Mouse (Mus musculus) liver, embryonic 13.5 days (tissue): ENCODE data around the gene Usp22. TPM values are rescaled to one million over a fixed set of nuclear protein-coding genes. Genes with fewer than 3 reads are reported as not detected.

ENCODE experiments used
- ATAC-seq: fragments of 200-750 bp; cut with Nextera tagmentation; 2 replicates; pipeline ENCODE4 v1.8.0; 2017; ENCODE audit warnings: low read depth, mild to moderate bottlenecking, moderate number of reproducible peaks, moderate library complexity
- DNase-seq: peaks from one replicate; pipeline ENCODE4 v3.0.0; 2022
- H3K27ac ChIP-seq: fragments of 300-500 bp; sonication (generic); 2 replicates; pipeline ENCODE4 v1.5.1; 2015; ENCODE audit warnings: moderate library complexity, mild to moderate bottlenecking, inconsistent platforms
- H3K27me3 ChIP-seq: fragments of 300-500 bp; sonication (generic); 2 replicates; pipeline ENCODE4 v1.6.1; 2015; ENCODE audit warnings: mild to moderate bottlenecking, inconsistent platforms
- H3K36me3 ChIP-seq: fragments of 300-500 bp; sonication (generic); 2 replicates; pipeline ENCODE4 v1.6.1; 2015; ENCODE audit warnings: mild to moderate bottlenecking, inconsistent platforms
- H3K4me1 ChIP-seq: fragments of 300-500 bp; sonication (generic); replicated peaks from 2 replicates; pipeline ENCODE4 v1.6.1; 2015; ENCODE audit warnings: inconsistent platforms
- H3K4me2 ChIP-seq: fragments of 300-500 bp; sonication (generic); 2 replicates; pipeline ENCODE4 v1.6.1; 2015; ENCODE audit warnings: inconsistent platforms, mild to moderate bottlenecking, moderate library complexity
- H3K4me3 ChIP-seq: fragments of 300-500 bp; sonication (generic); replicated peaks from 2 replicates; pipeline ENCODE4 v1.5.1; 2015; ENCODE audit warnings: mild to moderate bottlenecking, inconsistent platforms
- H3K9ac ChIP-seq: fragments of 300-500 bp; sonication (generic); 2 replicates; pipeline ENCODE4 v1.6.1; 2015; ENCODE audit warnings: mild to moderate bottlenecking, inconsistent platforms
- H3K9me3 ChIP-seq: fragments of 300-500 bp; sonication (generic); replicated peaks from 2 replicates; pipeline ENCODE4 v1.6.1; 2016; ENCODE audit warnings: inconsistent platforms
- WGBS: fragments of 180-500 bp; shearing (Covaris S2); methylation state at CpG from one replicate; pipeline ENCODE4 v1.1.7; 2015; ENCODE audit not compliant: insufficient replicate concordance; 5-methylcytosine and 5-hydroxymethylcytosine counted together
- polyA plus RNA-seq: library from polyadenylated mRNA; unstranded; fragments of >200 nt; fragmentation: Nextera tagmentation; extraction: Ambion mirVana; gene quantifications from 2 replicates; pipeline ENCODE4 v1.2.1, GENCODE M21; 2015

The Usp22 gene
- polyA plus RNA-seq, 1 experiment from 2014 or later = 14.7 TPM

- Histone ChIP-seq H3K4me2 (no peak overlapping the region), H3K9me3 (no peaks in the 10 kb centered on the region), H3K4me3 (no peak overlapping the region), H3K4me1 (no peaks in the 10 kb centered on the region), H3K9ac (no peak overlapping the region), H3K36me3 (no peaks in the 10 kb centered on the region), H3K27me3 (no peaks in the 10 kb centered on the region), H3K27ac (no peak overlapping the region)
- DNase-seq (no peak), ATAC-seq (no peak)
- 35% methylated on average over 8 of the region's 8 CpGs for WGBS
Observed at GRCm38 (mm10) chr11:61116226-61116625, 58.6 kb downstream of the Usp22 start.

- no peak overlapping the region for H3K27ac ChIP-seq
- no peaks in the 10 kb centered on the region for H3K27me3 ChIP-seq
Observed at GRCm38 (mm10) chr11:61112323-61112995, 62.4 kb downstream of the Usp22 start.

GRCm38 (mm10) chr11:61111472-61111871, 63.4 kb downstream of the Usp22 start:
- H3K4me3 ChIP-seq = no peak overlapping the region
- H3K27me3 ChIP-seq = no peaks in the 10 kb centered on the region
- no peak overlapping the region for H3K9ac ChIP-seq
- no peaks in the 10 kb centered on the region for H3K4me1 ChIP-seq
- H3K4me2 ChIP-seq = no peak overlapping the region
- ATAC-seq (no peak), DNase-seq (no peak)
- H3K36me3 ChIP-seq = no peaks in the 10 kb centered on the region
- H3K9me3 ChIP-seq = no peaks in the 10 kb centered on the region
- H3K27ac ChIP-seq = no peak overlapping the region
- WGBS = 74% methylated on average over 4 of the region's 4 CpGs

More at GRCm38 (mm10) chr11:61112323-61112995, 62.4 kb downstream of the Usp22 start:
- Histone ChIP-seq H3K9me3 (no peaks in the 10 kb centered on the region), H3K36me3 (no peaks in the 10 kb centered on the region), H3K4me1 (no peaks in the 10 kb centered on the region), H3K4me2 (no peak overlapping the region), H3K9ac (no peak overlapping the region), H3K4me3 (no peak overlapping the region)
- WGBS = 44% methylated on average over 8 of the region's 8 CpGs
- no peak for DNase-seq
- no peak for ATAC-seq

- Histone ChIP-seq H3K4me2 (no peak overlapping the region), H3K9me3 (no peaks in the 10 kb centered on the region), H3K36me3 (no peaks in the 10 kb centered on the region), H3K4me3 (no peak overlapping the region), H3K9ac (no peak overlapping the region), H3K4me1 (no peaks in the 10 kb centered on the region), H3K27me3 (no peaks in the 10 kb centered on the region), H3K27ac (no peak overlapping the region)
- ATAC-seq = no peak
- DNase-seq = no peak
- WGBS = 14% methylated on average over 1 of the region's 1 CpGs
Observed at GRCm38 (mm10) chr11:61110928-61111327, 63.9 kb downstream of the Usp22 start.

GRCm38 (mm10) chr11:61110113-61110512, 64.7 kb downstream of the Usp22 start:
- DNase-seq (no peak), ATAC-seq (no peak)
- WGBS = 68% methylated on average over 10 of the region's 10 CpGs

DNA sequence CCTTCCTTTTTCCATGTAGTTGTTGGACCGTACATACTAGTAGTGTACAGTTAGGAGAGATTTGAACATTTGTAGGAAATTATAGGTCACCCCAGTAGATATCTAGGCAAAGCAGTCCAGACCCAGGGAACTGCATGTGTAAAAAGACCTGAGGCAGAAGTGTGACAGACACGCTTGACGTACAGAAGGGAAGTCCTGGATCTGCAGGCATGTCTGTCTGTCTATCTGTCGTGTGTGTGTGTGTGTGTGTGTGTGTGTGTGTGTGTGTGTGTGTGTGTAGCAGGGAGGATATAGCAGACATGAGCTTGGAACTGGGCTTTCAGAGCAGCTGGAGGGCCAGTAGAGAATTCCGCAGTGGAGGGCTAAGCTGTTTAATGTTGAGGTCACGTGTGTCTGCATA, 65.1 kb downstream of the Usp22 start:
- 62% methylated on average over 6 of the region's 6 CpGs for WGBS
- Histone ChIP-seq H3K27me3 (0 out of 2 replicates have a peak, but pooled peaks cover 5% of the 10 kb centered on the region), H3K27ac (no peak overlapping the region), H3K4me2 (no peak overlapping the region), H3K4me1 (no peaks in the 10 kb centered on the region), H3K9ac (no peak overlapping the region), H3K4me3 (no peak overlapping the region), H3K9me3 (no peaks in the 10 kb centered on the region), H3K36me3 (no peaks in the 10 kb centered on the region)
- ATAC-seq (no peak), DNase-seq (no peak)

More at GRCm38 (mm10) chr11:61110113-61110512, 64.7 kb downstream of the Usp22 start:
- Histone ChIP-seq H3K36me3 (no peaks in the 10 kb centered on the region), H3K4me2 (no peak overlapping the region), H3K27ac (no peak overlapping the region), H3K27me3 (0 out of 2 replicates have a peak, but pooled peaks cover under 1% of the 10 kb centered on the region), H3K9me3 (no peaks in the 10 kb centered on the region), H3K9ac (no peak overlapping the region), H3K4me3 (no peak overlapping the region), H3K4me1 (no peaks in the 10 kb centered on the region)

DNA sequence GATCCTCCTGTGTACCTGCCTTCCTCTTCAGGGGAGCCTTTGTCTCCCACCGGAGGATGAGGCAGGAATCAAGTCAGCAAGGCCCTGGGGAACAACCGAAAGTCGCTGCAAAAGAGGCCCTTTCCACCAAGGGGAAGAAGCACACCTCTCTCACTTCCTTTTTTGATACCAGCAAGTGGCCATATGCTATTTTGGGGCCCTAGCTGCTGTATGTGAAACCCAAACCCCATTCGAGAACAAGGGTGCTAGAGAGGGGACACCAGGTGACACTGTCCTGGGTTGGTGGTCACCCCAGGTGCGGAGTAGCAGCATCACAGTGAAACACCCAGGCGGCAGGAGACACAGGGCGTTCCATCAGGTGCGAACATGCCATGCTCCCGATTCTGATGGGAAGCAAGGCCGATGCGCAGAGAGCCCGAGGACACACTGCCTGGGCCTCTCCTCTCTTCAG, 65.9 kb downstream of the Usp22 start:
- 56% methylated on average over 12 of the region's 12 CpGs for WGBS
- Histone ChIP-seq H3K9ac (no peak overlapping the region), H3K4me1 (peaks cover 2% of the 10 kb centered on the region; the same call in 1 of the 2 replicates), H3K4me2 (no peak overlapping the region), H3K4me3 (no peak overlapping the region), H3K36me3 (no peaks in the 10 kb centered on the region), H3K27ac (no peak overlapping the region), H3K27me3 (0 out of 2 replicates have a peak, but pooled peaks cover 6% of the 10 kb centered on the region), H3K9me3 (no peaks in the 10 kb centered on the region)
- no peak for ATAC-seq
- no peak for DNase-seq

DNA sequence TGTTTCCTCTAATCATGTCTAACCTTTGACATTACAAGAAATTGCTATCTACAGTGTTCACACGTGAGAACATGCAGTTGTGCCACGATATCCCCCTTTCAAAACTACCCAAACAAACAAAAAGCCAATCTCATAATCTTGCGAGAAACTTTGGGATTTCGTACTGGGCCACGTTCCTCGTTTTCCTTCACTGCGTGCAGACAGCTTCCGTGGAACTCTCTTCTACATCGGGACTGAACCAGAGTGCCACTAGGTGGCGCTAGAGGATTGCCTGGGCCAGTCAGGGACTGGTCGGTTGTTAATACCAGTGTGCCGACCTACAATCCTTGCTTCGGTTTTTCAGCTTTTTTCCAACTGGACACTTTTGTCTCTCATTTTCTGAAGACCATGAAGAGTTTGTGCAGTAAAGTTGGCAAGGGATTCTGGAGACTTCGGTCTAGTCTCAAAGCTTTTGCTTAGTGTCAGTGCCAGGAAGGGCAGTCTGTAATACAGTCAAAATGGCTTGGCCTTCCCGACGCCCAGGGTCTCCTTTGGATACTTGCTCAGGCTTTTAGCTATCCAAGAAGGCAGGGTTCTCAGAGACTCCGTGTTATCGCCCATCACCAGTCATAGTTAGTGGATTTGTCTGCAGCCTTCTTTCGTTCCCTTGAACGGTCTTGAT, 70.5 kb downstream of the Usp22 start:
- no peak overlapping the region for H3K4me3 ChIP-seq
- DNase-seq = peak; percentile 69
- peak; percentile 70 for ATAC-seq
- 17% methylated on average over 20 of the region's 20 CpGs for WGBS
- peaks cover 9% of the 10 kb centered on the region; the same call in 1 of the 2 replicates for H3K27me3 ChIP-seq
- H3K4me2 ChIP-seq = peak overlapping the region; percentile 29; the same call in 1 of the 2 replicates
- H3K4me1 ChIP-seq = peaks cover 5% of the 10 kb centered on the region; the same call in 1 of the 2 replicates
- no peaks in the 10 kb centered on the region for H3K9me3 ChIP-seq
- H3K9ac ChIP-seq = no peak overlapping the region
- no peaks in the 10 kb centered on the region for H3K36me3 ChIP-seq
- no peak overlapping the region for H3K27ac ChIP-seq

- H3K27ac ChIP-seq = no peak overlapping the region
- DNase-seq (no peak), ATAC-seq (no peak)
- no peaks in the 10 kb centered on the region for H3K36me3 ChIP-seq
- peaks cover 9% of the 10 kb centered on the region; the same call in 1 of the 2 replicates for H3K27me3 ChIP-seq
- H3K9ac ChIP-seq = no peak overlapping the region
- no peaks in the 10 kb centered on the region for H3K9me3 ChIP-seq
- WGBS = 59% methylated on average over 13 of the region's 13 CpGs
- H3K4me1 ChIP-seq = peaks cover 5% of the 10 kb centered on the region; the same call in 1 of the 2 replicates
- no peak overlapping the region for H3K4me2 ChIP-seq
- no peak overlapping the region for H3K4me3 ChIP-seq
Observed at GRCm38 (mm10) chr11:61102397-61103339, 72.2 kb downstream of the Usp22 start.
